Mouse (Mus musculus): ENCODE data around the gene Eme2. TPM values are rescaled to one million over a fixed set of nuclear protein-coding genes. Genes with fewer than 3 reads are reported as not detected.

The Eme2 gene
- total RNA-seq, 1 experiment = 21.8 TPM

DNA sequence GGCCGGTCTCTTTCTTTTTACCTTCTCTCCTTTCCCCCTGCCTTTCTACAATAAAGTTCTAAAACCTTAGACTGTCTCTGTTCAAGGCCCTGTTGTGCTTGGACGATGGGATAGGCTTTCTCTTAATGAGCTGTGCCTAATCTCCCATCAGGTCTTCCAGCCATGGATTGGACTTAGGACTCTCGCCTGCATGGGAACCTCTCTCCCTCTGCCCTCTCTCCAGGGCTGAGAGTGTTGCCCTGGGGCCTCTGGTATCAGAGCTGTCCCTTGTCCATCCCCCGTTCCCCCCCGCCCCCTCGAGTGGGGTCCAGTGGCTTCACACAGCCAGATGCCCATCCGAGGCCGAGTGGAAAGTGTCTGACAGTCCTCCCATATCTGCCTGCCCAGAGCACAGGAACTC lies 19.9 kb downstream of the Eme2 start:
- H3K9me3 ChIP-seq (ENCODE audit: control insufficient read depth, insufficient read depth, low read depth, low read length) = no peaks in the 10 kb centered on the region
- H3K9ac ChIP-seq (ENCODE audit: insufficient read depth, low read depth, low read length, poor library complexity, severe bottlenecking) = no peak overlapping the region
- in situ Hi-C loops (cut with MboI; ENCODE audit: low sequenced_read_pairs in 2 of 2, unreplicated experiment in 2 of 2) = no loop called here
- H3K36me3 ChIP-seq (ENCODE audit: control insufficient read depth, insufficient read depth, low read length, poor library complexity, severe bottlenecking) = no peaks in the 10 kb centered on the region
- H3K27ac ChIP-seq (ENCODE audit: insufficient read depth, low read depth, low read length, poor library complexity, severe bottlenecking) = peak overlapping the region; percentile 33; the same call in 1 of the 2 replicates
- H3K4me1 ChIP-seq (ENCODE audit: control insufficient read depth in 2 of 2, insufficient read depth in 2 of 2, low read length in 2 of 2, poor library complexity in 1 of 2) = peaks cover 8 to 21% of the 10 kb centered on the region in 2 experiments; a peak in 3 of 4 replicates
- no peak for DNase-seq (ENCODE audit: low read depth, low spot score)
- no peak overlapping the region for H3K4me3 ChIP-seq (ENCODE audit: insufficient read depth in 1 of 2, low read depth in 1 of 2, low read length in 2 of 2, poor library complexity in 1 of 2, severe bottlenecking in 1 of 2)
- TF ChIP-seq MAFK (IDR thresholded peaks at IDR 0.05; ENCODE audit: insufficient read depth, low read depth, low read length) (no peak), ZC3H11A (IDR thresholded peaks at IDR 0.05; ENCODE audit: borderline replicate concordance, low read depth, low read length) (no peak), ZNF384 (IDR thresholded peaks at IDR 0.05; ENCODE audit: low read depth, low read length) (no peak), HCFC1 (IDR thresholded peaks at IDR 0.05; ENCODE audit: borderline replicate concordance, insufficient read depth, low read length) (no peak), CHD2 (IDR thresholded peaks at IDR 0.05; ENCODE audit: low read depth, low read length) (no peak)

DNA sequence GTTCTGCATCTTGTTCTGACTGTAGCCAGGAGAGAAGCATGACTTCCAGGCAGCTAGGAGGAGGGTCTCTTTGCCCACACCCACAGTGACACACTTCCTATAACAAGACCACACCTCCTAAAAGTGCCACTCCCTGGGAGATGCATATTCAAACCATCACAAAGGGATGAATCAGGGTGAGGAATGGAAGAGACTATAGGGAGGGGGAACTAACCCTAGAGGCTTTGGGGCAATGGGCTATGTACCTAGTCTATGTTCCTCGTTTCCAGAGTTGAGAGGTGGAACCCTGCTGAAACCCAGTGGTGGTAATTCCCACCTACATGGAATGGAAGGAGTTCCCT lies 20.5 kb downstream of the Eme2 start:
- in situ Hi-C loops (cut with MboI; ENCODE audit: low sequenced_read_pairs in 2 of 2, unreplicated experiment in 2 of 2) = no loop called here
- no peak for DNase-seq (ENCODE audit: low read depth, low spot score)
- no peak overlapping the region for H3K4me3 ChIP-seq (ENCODE audit: insufficient read depth in 1 of 2, low read depth in 1 of 2, low read length in 2 of 2, poor library complexity in 1 of 2, severe bottlenecking in 1 of 2)
- no peaks in the 10 kb centered on the region for H3K9me3 ChIP-seq (ENCODE audit: control insufficient read depth, insufficient read depth, low read depth, low read length)
- peaks cover 8 to 21% of the 10 kb centered on the region in 2 experiments; a peak in 3 of 4 replicates for H3K4me1 ChIP-seq (ENCODE audit: control insufficient read depth in 2 of 2, insufficient read depth in 2 of 2, low read length in 2 of 2, poor library complexity in 1 of 2)
- H3K27ac ChIP-seq (ENCODE audit: insufficient read depth, low read depth, low read length, poor library complexity, severe bottlenecking) = peak overlapping the region; percentile 69; the same call in 1 of the 2 replicates
- no peak overlapping the region for H3K9ac ChIP-seq (ENCODE audit: insufficient read depth, low read depth, low read length, poor library complexity, severe bottlenecking)
- H3K36me3 ChIP-seq (ENCODE audit: control insufficient read depth, insufficient read depth, low read length, poor library complexity, severe bottlenecking) = no peaks in the 10 kb centered on the region
- TF ChIP-seq ZC3H11A (IDR thresholded peaks at IDR 0.05; ENCODE audit: borderline replicate concordance, low read depth, low read length) (no peak), MAFK (IDR thresholded peaks at IDR 0.05; ENCODE audit: insufficient read depth, low read depth, low read length) (no peak), CHD2 (IDR thresholded peaks at IDR 0.05; ENCODE audit: low read depth, low read length) (no peak), HCFC1 (IDR thresholded peaks at IDR 0.05; ENCODE audit: borderline replicate concordance, insufficient read depth, low read length) (no peak)

DNA sequence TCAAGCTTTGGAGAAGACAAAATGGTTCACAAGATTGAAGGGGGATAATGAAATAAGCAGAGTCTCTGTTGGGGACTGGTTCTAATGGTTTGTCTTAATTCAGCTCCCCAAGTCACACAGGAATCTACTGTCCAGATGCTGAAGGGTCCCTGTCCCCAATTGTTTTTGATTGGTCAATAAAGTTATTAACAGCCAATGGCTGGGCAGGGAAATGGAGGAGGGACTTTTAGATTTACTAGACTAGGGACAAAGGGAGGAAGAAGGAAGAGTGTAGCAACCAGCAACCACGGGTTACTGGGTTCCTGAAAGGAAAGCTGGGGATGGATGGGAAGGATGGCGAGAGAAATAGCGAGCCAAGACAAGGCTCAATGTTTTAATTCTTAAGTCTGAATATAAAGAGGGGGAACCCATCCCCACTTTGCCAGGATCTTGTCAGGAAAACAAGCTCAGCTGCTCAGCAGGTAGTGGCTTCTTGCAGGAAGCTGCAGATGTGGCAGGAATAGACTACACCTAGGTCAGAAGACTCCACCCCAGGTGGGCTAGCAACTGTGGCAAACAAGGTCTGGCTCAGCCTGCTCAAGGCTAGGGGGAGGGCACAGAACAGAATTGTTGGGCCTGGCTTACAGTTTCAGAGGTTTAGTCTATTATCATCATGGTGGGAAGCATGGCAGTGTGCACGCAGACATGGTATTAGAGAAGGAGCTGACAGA lies 21.0 kb downstream of the Eme2 start:
- H3K9ac ChIP-seq (ENCODE audit: insufficient read depth, low read depth, low read length, poor library complexity, severe bottlenecking) = no peak overlapping the region; the same call in 1 of the 2 replicates
- TF ChIP-seq HCFC1 (IDR thresholded peaks at IDR 0.05; ENCODE audit: borderline replicate concordance, insufficient read depth, low read length) (no peak), CHD2 (IDR thresholded peaks at IDR 0.05; ENCODE audit: low read depth, low read length) (peak; percentile 78)
- DNase-seq (ENCODE audit: low read depth, low spot score) = no peak
- H3K4me1 ChIP-seq (ENCODE audit: control insufficient read depth in 2 of 2, insufficient read depth in 2 of 2, low read length in 2 of 2, poor library complexity in 1 of 2) = peaks cover 8 to 19% of the 10 kb centered on the region in 2 experiments; a peak in 3 of 4 replicates
- 0 out of 4 replicates have a peak overlapping the region, but pooled peaks of 1 of the 2 experiments have one; percentile 0 for H3K4me3 ChIP-seq (ENCODE audit: insufficient read depth in 1 of 2, low read depth in 1 of 2, low read length in 2 of 2, poor library complexity in 1 of 2, severe bottlenecking in 1 of 2)
- H3K27ac ChIP-seq (ENCODE audit: insufficient read depth, low read depth, low read length, poor library complexity, severe bottlenecking) = peak overlapping the region; percentile 69; the same call in 1 of the 2 replicates
- H3K9me3 ChIP-seq (ENCODE audit: control insufficient read depth, insufficient read depth, low read depth, low read length) = no peaks in the 10 kb centered on the region
- no peaks in the 10 kb centered on the region for H3K36me3 ChIP-seq (ENCODE audit: control insufficient read depth, insufficient read depth, low read length, poor library complexity, severe bottlenecking)
- in situ Hi-C loops (cut with MboI; ENCODE audit: low sequenced_read_pairs in 2 of 2, unreplicated experiment in 2 of 2) = no loop called here

DNA sequence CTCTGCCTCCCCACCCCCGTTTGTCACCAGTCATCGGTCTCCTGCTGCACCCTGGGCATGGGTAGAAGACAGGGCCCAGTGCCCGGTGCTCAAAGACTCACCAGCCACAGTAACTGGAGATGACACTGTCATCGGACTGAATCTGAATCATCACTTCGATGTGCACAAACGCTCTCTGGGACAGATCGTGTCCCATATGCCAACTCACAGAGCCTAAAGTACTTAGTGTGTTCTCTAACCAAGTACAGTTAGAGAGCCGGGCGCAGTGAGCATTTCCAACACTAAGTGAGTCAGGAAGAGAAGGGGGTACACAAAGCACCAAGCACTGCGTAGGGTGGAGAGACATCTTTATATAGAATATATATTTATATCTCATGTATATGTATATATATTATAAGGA lies 27.0 kb downstream of the Eme2 start:
- H3K9me3 ChIP-seq (ENCODE audit: control insufficient read depth, insufficient read depth, low read depth, low read length) = no peaks in the 10 kb centered on the region
- peaks cover 2% of the 10 kb centered on the region; the same call in 1 of the 2 replicates for H3K36me3 ChIP-seq (ENCODE audit: control insufficient read depth, insufficient read depth, low read length, poor library complexity, severe bottlenecking)
- no peak for DNase-seq (ENCODE audit: low read depth, low spot score)
- no peak overlapping the region for H3K27ac ChIP-seq (ENCODE audit: insufficient read depth, low read depth, low read length, poor library complexity, severe bottlenecking)
- no peak for TF ChIP-seq ZNF384 (IDR thresholded peaks at IDR 0.05; ENCODE audit: low read depth, low read length)
- no peak for TF ChIP-seq HCFC1 (IDR thresholded peaks at IDR 0.05; ENCODE audit: borderline replicate concordance, insufficient read depth, low read length)
- TF ChIP-seq CHD2 (IDR thresholded peaks at IDR 0.05; ENCODE audit: low read depth, low read length) = no peak
- peaks cover 3% of the 10 kb centered on the region in 2 experiments; a peak in 2 of 4 replicates for H3K4me1 ChIP-seq (ENCODE audit: control insufficient read depth in 2 of 2, insufficient read depth in 2 of 2, low read length in 2 of 2, poor library complexity in 1 of 2)
- no peak overlapping the region for H3K4me3 ChIP-seq (ENCODE audit: insufficient read depth in 1 of 2, low read depth in 1 of 2, low read length in 2 of 2, poor library complexity in 1 of 2, severe bottlenecking in 1 of 2)
- in situ Hi-C loops (cut with MboI; ENCODE audit: low sequenced_read_pairs in 2 of 2, unreplicated experiment in 2 of 2) = no loop called here
- no peak overlapping the region for H3K9ac ChIP-seq (ENCODE audit: insufficient read depth, low read depth, low read length, poor library complexity, severe bottlenecking)

DNA sequence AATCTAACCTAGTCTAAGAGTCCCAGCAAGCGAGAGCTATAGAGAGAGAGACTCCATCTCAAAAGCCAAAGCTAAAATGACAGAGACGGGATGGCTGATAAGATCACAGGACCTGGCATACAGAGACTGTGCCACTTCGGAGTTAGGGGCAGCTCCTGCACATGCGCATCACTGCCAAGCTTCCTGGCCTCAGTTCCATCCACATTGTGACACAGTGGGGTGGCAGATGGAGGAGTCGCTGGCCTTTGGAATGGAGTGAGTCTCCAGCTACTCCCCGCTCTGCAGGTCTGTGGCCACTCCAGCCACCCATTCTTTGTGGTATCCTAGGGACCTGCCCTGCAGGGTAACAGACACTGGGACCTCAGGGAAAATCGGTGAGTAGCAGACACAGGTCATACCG lies 29.1 kb downstream of the Eme2 start, which contains the start of gene Igfals:
Igfals (plus strand) TSS at position 222 of the 400 bp plus-strand sequence.
- H3K36me3 ChIP-seq (ENCODE audit: control insufficient read depth, insufficient read depth, low read length, poor library complexity, severe bottlenecking) = peaks cover 8% of the 10 kb centered on the region; the same call in 1 of the 2 replicates
- no peak within 1 kb of the TSS for H3K27ac ChIP-seq (ENCODE audit: insufficient read depth, low read depth, low read length, poor library complexity, severe bottlenecking)
- H3K4me3 ChIP-seq (ENCODE audit: insufficient read depth in 1 of 2, low read depth in 1 of 2, low read length in 2 of 2, poor library complexity in 1 of 2, severe bottlenecking in 1 of 2) = no peak within 1 kb of the TSS
- no peak within 1 kb of the TSS for H3K9ac ChIP-seq (ENCODE audit: insufficient read depth, low read depth, low read length, poor library complexity, severe bottlenecking)
- no peak for DNase-seq (ENCODE audit: low read depth, low spot score)
- no peak for TF ChIP-seq ZC3H11A (IDR thresholded peaks at IDR 0.05; ENCODE audit: borderline replicate concordance, low read depth, low read length)
- TF ChIP-seq ZNF384 (IDR thresholded peaks at IDR 0.05; ENCODE audit: low read depth, low read length) = no peak
- no peak for TF ChIP-seq MAFK (IDR thresholded peaks at IDR 0.05; ENCODE audit: insufficient read depth, low read depth, low read length)
- no peak for TF ChIP-seq CHD2 (IDR thresholded peaks at IDR 0.05; ENCODE audit: low read depth, low read length)
- no peak for TF ChIP-seq HCFC1 (IDR thresholded peaks at IDR 0.05; ENCODE audit: borderline replicate concordance, insufficient read depth, low read length)
- no peaks in the 10 kb centered on the region for H3K4me1 ChIP-seq (ENCODE audit: control insufficient read depth in 2 of 2, insufficient read depth in 2 of 2, low read length in 2 of 2, poor library complexity in 1 of 2)
- in situ Hi-C loops (cut with MboI; ENCODE audit: low sequenced_read_pairs in 2 of 2, unreplicated experiment in 2 of 2) = no loop called here
- no peaks in the 10 kb centered on the region for H3K9me3 ChIP-seq (ENCODE audit: control insufficient read depth, insufficient read depth, low read depth, low read length)

Data from ES-E14 (cell line).